Mouse (Mus musculus) central nervous system, embryonic 14 days (tissue): ENCODE results near the gene Ccdc24. TPM values are rescaled to one million over a fixed set of nuclear protein-coding genes. Genes with fewer than 3 reads are reported as not detected.

Source experiments
- polyA plus RNA-seq: library from polyadenylated mRNA; depleted of rRNA; stranded (reverse); fragments of >200 nt; gene quantifications from 2 replicates; pipeline ENCODE4 v1.2.3, GENCODE M21; 2012; rRNA removed

Gene Ccdc24
- polyA plus RNA-seq = 17.0 TPM in 2 replicates

DNA sequence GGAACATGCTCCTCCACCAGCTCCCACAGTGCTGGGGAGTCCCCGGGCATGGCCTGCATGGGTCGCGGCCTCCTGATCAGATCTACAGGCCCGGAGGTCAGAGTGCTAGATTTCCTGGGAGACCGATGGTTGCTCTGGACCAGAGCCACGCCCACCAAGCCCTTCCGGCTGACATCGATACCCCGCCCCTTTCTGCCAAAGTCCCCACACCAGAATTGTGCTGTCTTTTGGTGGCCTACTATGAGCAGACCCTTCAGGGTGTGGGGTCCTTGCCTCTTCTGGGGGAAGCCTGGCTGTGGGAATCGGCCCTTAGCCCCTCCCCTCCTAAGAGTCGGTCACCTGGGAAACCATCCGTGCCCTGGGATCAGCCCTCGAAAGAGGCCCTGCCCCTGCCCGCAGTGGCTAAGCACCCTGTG lies at the start of gene Ccdc24:
TSS of gene Ccdc24 (minus strand) at position 87 of the 416 bp plus-strand sequence.

DNA sequence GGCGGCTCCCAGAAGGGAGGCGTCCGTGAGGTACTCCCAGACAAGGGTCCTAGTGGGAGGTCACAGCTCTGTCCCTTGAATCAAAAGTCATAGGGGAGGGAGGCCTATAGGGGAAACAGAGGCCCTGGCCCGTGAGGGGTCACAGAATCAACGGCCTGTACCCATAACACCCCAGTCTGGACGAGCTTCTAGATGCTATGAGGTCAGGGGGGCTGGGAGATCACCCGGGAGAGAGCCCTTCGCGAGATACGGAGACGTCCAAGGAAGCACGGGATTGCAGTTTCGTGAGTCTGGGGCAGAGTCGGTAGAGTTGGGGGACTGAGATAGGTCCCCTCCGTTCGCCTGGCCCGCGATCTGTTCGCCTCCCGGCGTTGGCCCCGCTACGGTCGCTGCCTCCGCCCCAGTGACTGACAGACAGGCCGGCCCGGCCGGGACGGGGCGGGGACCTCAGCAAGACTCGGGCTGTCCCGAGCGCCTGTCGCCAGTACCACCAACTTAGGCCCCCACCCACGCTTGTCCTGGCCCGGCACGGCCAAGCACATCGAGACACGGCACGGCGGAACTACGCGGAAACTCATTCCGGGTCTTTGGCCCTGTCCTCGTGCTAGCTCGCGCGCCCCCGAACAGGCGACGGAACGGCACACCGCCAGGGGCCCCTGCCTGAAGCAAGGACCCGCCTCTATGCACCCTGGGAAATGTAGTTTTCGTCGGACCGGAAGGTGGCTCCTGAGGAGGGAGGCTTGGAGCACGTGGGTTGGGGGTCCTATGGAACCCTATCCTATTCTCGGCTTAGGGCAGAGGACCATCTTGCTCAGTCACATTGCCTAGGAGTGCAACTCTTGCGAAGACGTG lies 42.5 kb upstream of the Ccdc24 start, which contains the start of gene Ipo13:
TSS of gene Ipo13 (minus strand) at position 409 of the 852 bp plus-strand sequence.

DNA sequence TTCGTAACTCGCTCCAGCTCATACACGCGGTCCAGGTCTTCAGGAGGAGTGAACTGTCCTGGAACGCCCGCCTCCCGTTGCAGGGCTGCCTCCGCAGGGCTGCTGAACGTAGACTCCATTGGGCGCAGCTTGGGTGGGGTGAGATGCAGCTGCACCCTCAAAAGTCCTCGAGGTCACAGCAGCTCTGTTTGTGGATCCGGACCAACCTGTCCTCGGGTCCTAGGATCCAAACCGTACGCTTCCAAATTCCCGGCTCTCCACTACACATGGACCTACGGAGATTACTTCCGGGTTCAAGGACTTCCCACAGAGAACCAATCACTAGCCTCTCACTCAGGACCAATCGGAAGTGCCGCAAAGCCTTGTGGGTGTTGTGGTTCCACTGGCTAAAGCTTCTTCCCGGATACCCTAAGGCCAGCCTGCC lies 19.4 kb upstream of the Ccdc24 start, which contains the start of gene Dph2:
TSS of gene Dph2 (minus strand) at position 295 of the 424 bp plus-strand sequence.

DNA sequence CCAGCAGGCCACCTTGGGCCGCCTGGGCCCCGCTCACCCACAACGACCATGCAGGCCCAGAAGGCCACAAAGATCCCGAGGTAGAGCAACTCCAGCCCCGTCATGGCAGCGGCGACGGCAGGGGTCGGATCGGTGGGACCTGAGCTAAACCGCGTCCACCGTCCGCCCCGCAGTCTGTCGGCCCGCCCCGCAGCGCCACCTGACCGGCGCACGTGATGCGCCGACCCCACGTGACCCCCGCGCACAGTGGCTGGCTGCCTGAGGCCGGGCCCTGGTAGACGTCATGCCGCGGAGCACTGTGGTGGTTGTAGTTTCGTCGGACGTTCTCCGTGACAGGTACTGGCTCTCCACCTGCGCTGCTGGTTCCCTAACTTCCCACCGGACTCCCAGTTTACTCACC lies 14.8 kb upstream of the Ccdc24 start, which contains the start of gene Atp6v0b:
TSS of gene Atp6v0b (minus strand) at position 201 of the 400 bp plus-strand sequence.

DNA sequence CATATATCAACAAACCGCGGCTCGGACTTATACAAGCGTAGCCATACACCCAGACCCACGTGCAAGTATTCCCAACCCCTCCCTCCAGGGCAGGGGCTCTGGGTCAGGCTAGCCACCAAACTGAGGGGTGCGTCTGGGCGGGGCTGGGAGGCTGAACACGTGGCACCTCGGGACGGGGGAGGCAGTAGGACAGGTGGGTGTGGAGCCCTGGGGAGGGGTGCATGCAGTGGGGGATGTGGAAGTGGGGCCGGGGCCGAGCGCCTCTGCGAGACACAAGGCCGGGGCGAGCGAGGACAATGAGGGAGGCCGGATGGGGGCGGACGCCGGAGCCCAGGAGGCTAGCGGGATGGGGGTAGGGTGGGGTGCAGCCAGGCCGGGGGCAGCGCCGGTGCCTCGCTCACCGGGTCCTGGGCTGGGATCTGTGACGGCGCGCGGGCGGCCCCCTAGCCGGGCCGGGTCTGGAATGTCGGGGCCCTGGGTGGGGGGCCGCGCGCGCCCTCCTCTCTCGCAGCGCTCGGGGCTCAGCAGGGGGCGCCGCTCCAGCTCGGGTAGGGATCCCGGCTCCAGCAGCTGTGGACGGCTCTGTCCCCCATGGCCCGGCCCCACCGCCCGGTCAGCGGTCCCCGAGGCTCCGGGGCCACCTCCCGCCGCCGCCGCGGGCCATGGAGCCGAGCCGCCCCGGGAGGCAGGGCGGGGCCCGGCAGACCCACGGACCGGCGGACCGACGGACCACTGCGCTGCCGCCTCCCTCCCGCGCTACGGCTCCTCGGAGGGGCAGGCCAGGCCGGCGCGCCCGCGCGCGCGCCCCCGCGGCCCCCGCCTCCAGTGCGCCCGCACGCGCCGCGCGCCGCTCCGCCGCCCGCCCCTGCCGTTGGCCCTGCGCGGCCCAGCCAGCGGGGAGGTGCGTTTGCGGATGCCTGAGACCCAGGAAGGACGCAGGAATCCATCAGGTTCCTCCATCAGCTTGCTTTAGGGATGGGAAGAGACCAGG lies 10.6 kb upstream of the Ccdc24 start, which contains the start of gene B4galt2:
TSS of gene B4galt2 (minus strand) at position 787 of the 991 bp plus-strand sequence.

DNA sequence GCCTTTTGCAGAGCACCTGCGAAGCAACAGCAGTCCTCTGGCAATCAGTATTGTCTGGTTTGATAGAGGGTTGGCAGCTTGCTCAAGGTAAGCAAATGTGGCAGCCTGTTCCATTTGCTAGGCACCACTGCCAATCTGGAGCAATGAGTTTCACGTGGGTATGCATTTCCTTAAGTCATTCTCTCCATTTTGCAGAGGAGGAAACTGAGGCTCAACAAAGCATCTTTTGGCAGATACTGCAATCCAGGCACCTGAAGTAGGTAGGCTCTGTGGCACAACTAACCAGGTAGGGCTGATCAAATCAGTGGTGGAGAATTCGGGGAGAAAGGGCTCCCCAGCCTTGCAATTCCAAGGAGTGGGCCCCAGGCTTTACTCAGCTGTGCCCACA lies 37.9 kb downstream of the Ccdc24 start, which contains the start of gene Slc6a9:
TSS of gene Slc6a9 (plus strand) at position 50 of the 388 bp plus-strand sequence.

Other genes with a start within 250 kb of the Ccdc24 start
- 69.7 and 69.9 TPM in 2 replicates for gene Dmap1, start 190.3 kb downstream of the Ccdc24 start, polyA plus RNA-seq
- gene Gm12845, start 148.1 kb downstream of the Ccdc24 start, polyA plus RNA-seq = not detected in 2 replicates
- 0.02 TPM in 1 of 2 replicates, not detected in the other for gene Klf17, start 106.9 kb downstream of the Ccdc24 start, polyA plus RNA-seq
- gene Slc6a9, start 38.1 kb downstream of the Ccdc24 start, polyA plus RNA-seq = 18.3 and 27.1 TPM in 2 replicates
- gene B4galt2, start 10.9 kb upstream of the Ccdc24 start, polyA plus RNA-seq = 112 and 125 TPM in 2 replicates
- 460 and 476 TPM in 2 replicates for gene Atp6v0b, start 14.8 kb upstream of the Ccdc24 start, polyA plus RNA-seq
- gene Dph2, start 19.5 kb upstream of the Ccdc24 start, polyA plus RNA-seq = 24.1 and 28.8 TPM in 2 replicates
- gene Ipo13, start 42.4 kb upstream of the Ccdc24 start, polyA plus RNA-seq = 96.5 and 99.8 TPM in 2 replicates
- 0.59 and 0.96 TPM in 2 replicates for gene Artn, start 57.2 kb upstream of the Ccdc24 start, polyA plus RNA-seq